ENCODE assay signal across 8 mouse cellular contexts in the genomic region with DNA sequence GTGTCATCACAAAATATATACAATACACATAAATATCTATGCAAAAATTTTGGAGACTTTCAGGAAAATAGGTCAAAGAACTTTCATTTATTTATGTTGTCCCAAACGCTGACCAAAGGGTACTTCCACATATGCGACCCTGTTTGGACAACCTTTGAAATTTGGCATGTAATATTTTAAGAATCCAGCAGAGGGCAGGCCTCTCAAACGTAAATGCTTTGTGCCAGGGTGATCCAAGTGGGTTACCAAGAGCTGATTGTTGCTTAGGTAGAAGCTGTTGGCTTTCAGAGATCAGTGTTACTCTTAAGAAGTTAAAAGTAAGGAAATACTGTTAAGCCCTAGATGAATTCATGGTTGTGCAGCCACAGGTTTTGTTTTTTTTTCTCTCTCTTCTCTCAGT. TPM values are rescaled to one million over a fixed set of nuclear protein-coding genes. Genes with fewer than 3 reads are reported as not detected.
DNase-seq lines count a peak whose midpoint lies in the region; ATAC-seq and TF ChIP-seq lines count a peak whose summit lies in the region.

No protein-coding gene starts in this region.

- H3K36me3 ChIP-seq in midbrain, embryonic 10.5 days, result no peaks in the 10 kb centered on the region
- H3K36me3 ChIP-seq in midbrain, embryonic 15.5 days (replicated peaks), result no peaks in the 10 kb centered on the region
- H3K36me3 ChIP-seq in G1E (replicated peaks), result no peaks in the 10 kb centered on the region

- no peaks in the 10 kb centered on the region for H3K9me3 ChIP-seq in midbrain, embryonic 10.5 days (replicated peaks)
- H3K9me3 ChIP-seq in midbrain, embryonic 15.5 days, result no peaks in the 10 kb centered on the region
- H3K9me3 ChIP-seq in G1E (replicated peaks), result no peaks in the 10 kb centered on the region

- WGBS in midbrain, embryonic 10.5 days, result 23% methylated on average over 3 of the region's 3 CpGs
- WGBS in midbrain, embryonic 15.5 days, result 19% methylated on average over 3 of the region's 3 CpGs

- peak; percentile 25 for DNase-seq in midbrain, embryonic 10.5 days (ENCODE audit: low spot score)
- peak; percentile 4 for DNase-seq in G1E (ENCODE audit: low spot score)
- DNase-seq in cerebellum, adult 8-10 months, result peak; percentile 29
- DNase-seq in layer of hippocampus, postnatal 14 days (ENCODE audit: low spot score in 2 of 2), result peak; percentile 13 to 64
- DNase-seq in retina, postnatal 7 days (ENCODE audit: low read depth, low spot score), result peak; percentile 21
- DNase-seq in gastrocnemius, postnatal 14 days, result no peak

- no peak overlapping the region for H3K9ac ChIP-seq in midbrain, embryonic 15.5 days

- no peaks in the 10 kb centered on the region for H3K4me1 ChIP-seq in midbrain, embryonic 10.5 days
- no peaks in the 10 kb centered on the region for H3K4me1 ChIP-seq in midbrain, embryonic 15.5 days
- H3K4me1 ChIP-seq in G1E (ENCODE audit: insufficient read depth, low read depth, low read length), result no peaks in the 10 kb centered on the region; the same call in 1 of the 2 replicates

- TF ChIP-seq CTCF in G1E (IDR thresholded peaks at IDR 0.05; ENCODE audit: low read depth, low read length), result 0 out of 2 replicates have a peak, but pooled peaks have one; percentile 17

- no peak overlapping the region for H3K27ac ChIP-seq in midbrain, embryonic 10.5 days (replicated peaks)
- no peak overlapping the region for H3K27ac ChIP-seq in midbrain, embryonic 15.5 days

- ATAC-seq in midbrain, embryonic 15.5 days (replicated peaks), result no peak; the same call in 1 of the 2 replicates
- no peak for ATAC-seq in G1E (ENCODE audit: extremely low read depth, insufficient number of reproducible peaks, low FRiP score, poor library complexity, severe bottlenecking)
- ATAC-seq in hematopoietic stem cell, adult 5-6 weeks (replicated peaks in 1 of 2; ENCODE audit: insufficient read depth in 1 of 2, low FRiP score in 2 of 2, low TSS enrichment in 1 of 2, low read depth in 1 of 2, poor library complexity in 2 of 2, severe bottlenecking in 2 of 2), result peak; percentile 75 to 78

- no peaks in the 10 kb centered on the region for H3K27me3 ChIP-seq in midbrain, embryonic 10.5 days (ENCODE audit: low read depth, poor library complexity, severe bottlenecking)
- no peaks in the 10 kb centered on the region for H3K27me3 ChIP-seq in midbrain, embryonic 15.5 days (replicated peaks)
- H3K27me3 ChIP-seq in G1E (ENCODE audit: insufficient read depth, low read length), result no peaks in the 10 kb centered on the region; the same call in 1 of the 2 replicates

- no peak overlapping the region for H3K4me2 ChIP-seq in midbrain, embryonic 15.5 days

- H3K4me3 ChIP-seq in midbrain, embryonic 10.5 days, result no peak overlapping the region
- no peak overlapping the region for H3K4me3 ChIP-seq in midbrain, embryonic 15.5 days
- H3K4me3 ChIP-seq in G1E (ENCODE audit: low read depth, low read length), result no peak overlapping the region

- intact Hi-C loops in gastrocnemius, postnatal 14 days (cut with DNase I; ENCODE audit: low total_unique reads), result no loop called here

RNA-seq across cellular contexts. Expression of a gene that starts 18.9 kb away (rescaled TPM):
- polyA plus RNA-seq in midbrain, embryonic 10.5 days (2016; fragmentation: Nextera tagmentation; extraction: Ambion mirVana), result not detected in 2 replicates
- not detected in 2 replicates for polyA plus RNA-seq in midbrain, embryonic 15.5 days (2015; fragmentation: Nextera tagmentation; extraction: Ambion mirVana)
- total RNA-seq in G1E (2014; fragmentation: Nextera tagmentation) (not detected in 2 replicates), G1E (2017) (not detected in 2 replicates)
- polyA plus RNA-seq in G1E (2012), result not detected in 2 replicates
- not detected in 2 replicates for total RNA-seq in hematopoietic stem cell, adult 5-6 weeks (2017)
- not detected for total RNA-seq in layer of hippocampus, postnatal 14 days (2021)
- total RNA-seq in gastrocnemius, postnatal 14 days (2021), result not detected

Comparison
In these comparisons a context has a peak if more than half of its experiments do, and no peak if none do; other contexts are left out.
1. ATAC-seq: peak in hematopoietic stem cell, adult 5-6 weeks (2 of 2); none in midbrain, embryonic 15.5 days (single experiment) and G1E (single experiment).